Mouse (Mus musculus) bone marrow macrophage, adult 2 months (primary cell): ENCODE data around the gene Ngef.

Experiments
- CTCF ChIP-seq: IDR thresholded peaks from 2 replicates; pipeline ENCODE4 v1.5.1; 2012; ENCODE audit warnings: low read depth, mild to moderate bottlenecking, low read length, moderate library complexity
- POLR2A ChIP-seq: IDR thresholded peaks from 2 replicates; pipeline ENCODE4 v1.6.1; 2012; ENCODE audit warnings: mild to moderate bottlenecking, low read depth, low read length, borderline replicate concordance

- TF ChIP-seq POLR2A (no peak), CTCF (no peak)
These were observed 409 bp downstream of the Ngef start for GRCm38 (mm10) chr1:87573261-87573660.
